Mouse (Mus musculus) ES-Bruce4 (cell line): Measurements from ENCODE around the gene Lamtor3.

Experiments
- CTCF ChIP-seq: IDR thresholded peaks from one replicate; pipeline ENCODE4 v1.8.1; 2011; ENCODE audit warnings: low read depth, low read length
- POLR2A ChIP-seq: IDR thresholded peaks from one replicate; pipeline ENCODE4 v1.8.1; 2011; ENCODE audit warnings: low read length; ENCODE audit not compliant: insufficient read depth

GRCm38 (mm10) chr3:137957864-137958263, 39.6 kb downstream of the Lamtor3 start:
- TF ChIP-seq CTCF = no peak
- TF ChIP-seq POLR2A = no peak
